Mouse (Mus musculus) stomach, embryonic 16.5 days (tissue): ENCODE results near the gene Abca5. TPM values are rescaled to one million over a fixed set of nuclear protein-coding genes. Genes with fewer than 3 reads are reported as not detected.

Source experiments
- ATAC-seq: fragments of 200-750 bp; cut with Nextera tagmentation; 2 replicates; pipeline ENCODE4 v1.8.0; 2017; ENCODE audit warnings: moderate number of reproducible peaks, moderate TSS enrichment; ENCODE audit not compliant: insufficient read depth, low FRiP score
- H3K27ac ChIP-seq: fragments of 300-500 bp; sonication (generic); 2 replicates; pipeline ENCODE4 v1.5.1; 2014; ENCODE audit warnings: low read length
- H3K27me3 ChIP-seq: fragments of 300-500 bp; sonication (generic); 2 replicates; pipeline ENCODE4 v1.6.1; 2014; ENCODE audit warnings: low read length, control low read depth, mixed read lengths; ENCODE audit not compliant: control insufficient read depth, insufficient read depth
- H3K36me3 ChIP-seq: fragments of 300-500 bp; sonication (generic); 2 replicates; pipeline ENCODE4 v1.6.1; 2014; ENCODE audit warnings: low read length; ENCODE audit not compliant: control insufficient read depth, insufficient read depth
- H3K4me1 ChIP-seq: fragments of 300-500 bp; sonication (generic); 2 replicates; pipeline ENCODE4 v1.6.1; 2014; ENCODE audit warnings: low read length, control low read depth, mixed read lengths; ENCODE audit not compliant: control insufficient read depth, insufficient read depth
- H3K4me2 ChIP-seq: fragments of 300-500 bp; sonication (generic); 2 replicates; pipeline ENCODE4 v1.6.1; 2014; ENCODE audit warnings: low read depth, low read length, mixed read lengths
- H3K4me3 ChIP-seq: fragments of 300-500 bp; sonication (generic); replicated peaks from 2 replicates; pipeline ENCODE4 v1.5.1; 2014; ENCODE audit warnings: mild to moderate bottlenecking, low read length
- H3K9ac ChIP-seq: fragments of 300-500 bp; sonication (generic); 2 replicates; pipeline ENCODE4 v1.6.1; 2014; ENCODE audit warnings: low read length
- H3K9me3 ChIP-seq: fragments of 300-500 bp; sonication (generic); replicated peaks from 2 replicates; pipeline ENCODE4 v1.6.1; 2016; ENCODE audit warnings: low read length, control low read depth; ENCODE audit not compliant: control insufficient read depth
- WGBS: fragments of 180-500 bp; shearing (Covaris S2); extraction: QIAGEN DNeasy Blood & Tissue Kit; methylation state at CpG from one replicate; pipeline ENCODE4 v1.1.7; 2014; 5-methylcytosine and 5-hydroxymethylcytosine counted together
- polyA plus RNA-seq: library from polyadenylated mRNA; unstranded; fragments of >200 nt; fragmentation: Nextera tagmentation; extraction: Ambion mirVana; gene quantifications from 2 replicates; pipeline ENCODE4 v1.2.1, GENCODE M21; 2015

Gene Abca5
- polyA plus RNA-seq, 1 experiment from 2014 or later: 3.8 TPM

- H3K9me3 ChIP-seq: no peaks in the 10 kb centered on the region
Measured at GRCm38 (mm10) chr11:110257061-110257460, 80.5 kb downstream of the Abca5 start.

DNA sequence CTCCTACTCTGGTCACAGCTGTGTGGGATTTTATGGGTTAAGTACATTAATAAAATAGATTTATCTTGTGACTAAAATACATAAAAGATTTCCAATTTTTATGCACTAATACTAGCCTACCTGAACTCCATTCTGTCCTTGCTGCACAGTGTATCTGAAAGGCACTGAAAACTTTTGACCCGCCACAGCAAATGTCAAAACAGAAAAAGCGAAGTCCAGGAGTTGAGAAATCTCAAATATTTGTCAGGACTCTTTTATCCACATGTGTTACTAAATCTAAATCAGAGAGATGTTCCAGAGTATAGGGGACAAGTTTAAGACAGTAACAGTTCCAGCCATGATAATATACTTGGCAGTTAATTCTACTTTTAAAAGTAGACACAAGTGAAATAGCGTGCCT lies 85.3 kb downstream of the Abca5 start:
- H3K27ac ChIP-seq: no peak overlapping the region
- no peak overlapping the region for H3K4me2 ChIP-seq
- no peaks in the 10 kb centered on the region for H3K36me3 ChIP-seq
- WGBS: 56% methylated on average over 3 of the region's 3 CpGs
- H3K4me3 ChIP-seq: no peak overlapping the region
- H3K9ac ChIP-seq: no peak overlapping the region
- H3K4me1 ChIP-seq: no peaks in the 10 kb centered on the region
- H3K9me3 ChIP-seq: no peaks in the 10 kb centered on the region
- H3K27me3 ChIP-seq: no peaks in the 10 kb centered on the region
- no peak for ATAC-seq

More at GRCm38 (mm10) chr11:110257061-110257460, 80.5 kb downstream of the Abca5 start:
- Histone ChIP-seq H3K36me3 (no peaks in the 10 kb centered on the region), H3K4me1 (no peaks in the 10 kb centered on the region), H3K27me3 (no peaks in the 10 kb centered on the region), H3K27ac (no peak overlapping the region), H3K9ac (no peak overlapping the region), H3K4me2 (no peak overlapping the region), H3K4me3 (no peak overlapping the region)
- ATAC-seq: no peak
- 92% methylated on average over 4 of the region's 4 CpGs for WGBS

GRCm38 (mm10) chr11:110251534-110251933 lies 86.0 kb downstream of the Abca5 start, which contains the start of gene Abca6:
TSS of gene Abca6 (minus strand) at chr11:110251776.
- no peak for ATAC-seq
- 12% methylated on average over 8 of the region's 8 CpGs for WGBS
- Histone ChIP-seq H3K27me3 (no peaks in the 10 kb centered on the region), H3K4me3 (peak within 1 kb of the TSS; percentile 36), H3K36me3 (no peaks in the 10 kb centered on the region), H3K9me3 (no peaks in the 10 kb centered on the region), H3K4me1 (no peaks in the 10 kb centered on the region), H3K27ac (no peak within 1 kb of the TSS), H3K9ac (no peak within 1 kb of the TSS), H3K4me2 (peak within 1 kb of the TSS; percentile 46)

DNA sequence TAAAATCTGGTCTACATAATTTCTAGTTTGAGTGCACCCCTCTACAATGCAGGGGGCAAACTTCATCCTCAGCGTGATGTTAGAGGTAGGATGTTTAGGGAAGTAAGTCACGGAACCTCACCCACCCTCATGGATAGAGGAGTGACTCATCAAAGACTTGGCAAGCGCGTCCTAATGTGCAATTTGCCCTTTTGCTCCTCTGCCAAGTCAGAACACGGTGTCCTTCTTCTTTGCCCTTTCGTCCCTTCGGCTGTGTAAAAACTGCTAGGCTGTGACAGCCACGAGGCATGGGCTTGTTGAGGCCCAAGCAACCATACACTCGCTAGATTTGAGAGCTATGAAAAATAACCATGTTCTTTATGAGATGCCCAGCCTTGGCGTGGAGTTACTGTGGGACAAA lies 92.8 kb downstream of the Abca5 start:
- H3K4me1 ChIP-seq: no peaks in the 10 kb centered on the region
- no peak overlapping the region for H3K4me2 ChIP-seq
- H3K9ac ChIP-seq: no peak overlapping the region
- no peak for ATAC-seq
- H3K27me3 ChIP-seq: no peaks in the 10 kb centered on the region
- no peak overlapping the region for H3K27ac ChIP-seq
- 0 out of 2 replicates have a peak, but pooled peaks cover 3% of the 10 kb centered on the region for H3K9me3 ChIP-seq
- H3K4me3 ChIP-seq: no peak overlapping the region
- H3K36me3 ChIP-seq: no peaks in the 10 kb centered on the region
- 89% methylated on average over 10 of the region's 10 CpGs for WGBS

DNA sequence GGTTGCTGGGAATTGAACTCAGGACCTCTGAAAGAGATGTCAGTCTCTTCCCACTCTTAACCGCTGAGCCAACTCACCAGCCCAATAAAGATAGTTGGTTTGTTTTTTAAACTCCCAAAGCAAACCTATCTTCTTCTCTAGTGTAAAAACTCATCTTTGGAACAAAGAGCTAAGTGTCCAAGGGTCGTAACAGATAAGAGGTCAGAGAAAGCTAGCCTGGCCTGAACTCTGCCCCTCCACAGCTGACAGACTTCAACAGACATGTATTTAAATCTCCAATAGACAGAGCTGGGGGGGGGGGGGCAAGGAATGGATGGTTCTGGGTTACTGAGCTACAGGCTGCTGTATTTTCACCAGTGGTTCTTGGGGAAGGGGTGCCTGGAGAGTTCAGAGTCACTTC lies 100.0 kb downstream of the Abca5 start:
- Histone ChIP-seq H3K36me3 (no peaks in the 10 kb centered on the region), H3K4me2 (no peak overlapping the region), H3K9ac (no peak overlapping the region), H3K4me1 (no peaks in the 10 kb centered on the region), H3K9me3 (0 out of 2 replicates have a peak, but pooled peaks cover 3% of the 10 kb centered on the region), H3K27me3 (no peaks in the 10 kb centered on the region), H3K4me3 (no peak overlapping the region), H3K27ac (no peak overlapping the region)
- ATAC-seq: no peak
- WGBS: 82% methylated on average over 2 of the region's 2 CpGs

DNA sequence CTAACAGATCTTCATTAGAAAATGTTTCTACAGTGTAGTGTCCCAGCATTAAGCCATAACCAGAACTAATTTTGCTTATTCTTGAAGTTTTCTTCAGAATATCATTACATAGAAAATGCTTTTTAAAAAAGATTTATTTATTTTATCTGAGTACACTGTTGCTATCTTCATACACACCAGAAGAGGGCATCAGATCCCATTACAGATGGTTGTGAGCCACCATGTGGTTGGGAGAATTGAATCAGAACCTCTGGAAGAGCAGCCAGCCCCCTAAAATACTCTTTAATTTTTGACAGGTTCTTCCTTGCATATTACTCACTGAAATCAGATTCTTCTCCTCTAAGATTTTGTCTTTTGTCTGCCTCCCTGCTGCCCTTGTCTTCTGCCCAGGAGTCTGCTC lies 104.5 kb downstream of the Abca5 start:
- no peak overlapping the region for H3K27ac ChIP-seq
- H3K4me1 ChIP-seq: no peaks in the 10 kb centered on the region
- no peaks in the 10 kb centered on the region for H3K36me3 ChIP-seq
- no peak overlapping the region for H3K4me3 ChIP-seq
- no peak for ATAC-seq
- no peak overlapping the region for H3K9ac ChIP-seq
- H3K4me2 ChIP-seq: no peak overlapping the region
- H3K9me3 ChIP-seq: no peaks in the 10 kb centered on the region
- H3K27me3 ChIP-seq: no peaks in the 10 kb centered on the region

Other genes starting within 250 kb of the Abca5 start
- 3.3 and 4.3 TPM in 2 replicates for gene Abca8a, start 241.7 kb downstream of the Abca5 start, polyA plus RNA-seq
- 2.3 and 3.2 TPM in 2 replicates for gene Abca9, start 169.5 kb downstream of the Abca5 start, polyA plus RNA-seq
- gene Abca6, start 85.9 kb downstream of the Abca5 start, polyA plus RNA-seq: 0.85 and 1.7 TPM in 2 replicates
- gene Map2k6, start 61.4 kb upstream of the Abca5 start, polyA plus RNA-seq: 16.9 and 17.6 TPM in 2 replicates